Mouse (Mus musculus): Measurements from ENCODE around the gene Pgap1.

DNA sequence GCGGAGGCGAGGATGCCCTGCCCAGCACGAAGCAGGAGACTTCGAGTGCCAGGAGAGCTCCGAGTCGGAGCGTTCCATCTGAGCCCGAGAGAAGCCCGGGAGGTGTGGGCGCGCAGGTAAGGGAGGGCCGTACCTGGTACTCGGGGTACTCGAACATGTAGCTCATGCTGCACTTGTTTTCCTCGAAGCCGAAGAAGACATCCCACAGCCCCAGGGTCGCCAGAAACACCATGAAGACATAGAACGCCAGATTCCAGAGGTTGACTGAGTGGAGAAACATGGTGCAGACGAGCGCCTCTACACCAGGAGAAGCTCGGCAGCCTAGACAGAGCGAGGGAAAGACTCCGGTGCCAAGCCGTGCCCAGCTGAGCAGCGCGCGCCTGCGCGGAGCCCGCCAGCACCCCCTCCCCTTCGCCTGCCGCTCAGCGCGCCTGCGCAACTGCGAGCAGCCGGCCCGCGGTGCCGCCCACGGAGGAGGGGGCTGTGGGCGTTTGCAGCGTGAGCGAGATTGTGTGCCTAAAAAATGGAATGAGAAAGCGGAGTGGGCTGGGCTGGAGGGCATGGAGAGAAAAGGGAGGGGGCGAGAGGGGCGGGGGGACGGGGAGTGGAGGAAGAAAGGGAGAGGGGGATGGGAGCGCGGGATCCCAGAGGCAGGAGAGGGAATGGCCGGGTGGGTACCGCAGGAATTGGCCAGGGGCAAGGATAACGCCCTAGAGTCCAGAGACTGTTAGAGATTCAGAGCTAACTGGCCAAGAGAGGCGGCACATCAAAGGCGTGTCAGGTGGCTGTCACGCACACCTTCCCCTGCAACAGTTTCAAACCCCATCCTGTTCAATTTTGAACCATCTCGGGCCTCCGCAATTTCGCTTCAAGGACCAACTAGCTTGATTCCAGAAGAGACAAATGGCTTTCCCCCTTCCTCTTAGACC is at the start of gene Pgap1:
- no peak for TF ChIP-seq MYOG (IDR thresholded peaks at IDR 0.05; ENCODE audit: control insufficient read depth, extremely low read depth, insufficient read length)
- no peak for TF ChIP-seq USF1 (IDR thresholded peaks at IDR 0.05; ENCODE audit: low read depth)
- TF ChIP-seq MAX (IDR thresholded peaks at IDR 0.05): no peak
- no peak for TF ChIP-seq CTCF (IDR thresholded peaks at IDR 0.05; ENCODE audit: control insufficient read depth, insufficient read depth, insufficient read length)
- TF ChIP-seq MYOD1 (IDR thresholded peaks at IDR 0.05; ENCODE audit: control insufficient read depth, insufficient read length, low read depth): no peak
- TF ChIP-seq FOSL1 (IDR thresholded peaks at IDR 0.05; ENCODE audit: insufficient read depth, low read length, poor library complexity, severe bottlenecking): no peak
